Mouse (Mus musculus) lung, adult 18-20 months (tissue): ENCODE data around the gene Ntng2.
A peak's percentile ranks its signal among the peaks of the same experiment; 100 is the strongest.

Experiments used
- DNase-seq, 2 experiments: peaks; one replicate each; pipeline ENCODE4 v3.0.0; 2022; ENCODE audit warnings: mixed read lengths in 2 of 2

Gene Ntng2

DNA sequence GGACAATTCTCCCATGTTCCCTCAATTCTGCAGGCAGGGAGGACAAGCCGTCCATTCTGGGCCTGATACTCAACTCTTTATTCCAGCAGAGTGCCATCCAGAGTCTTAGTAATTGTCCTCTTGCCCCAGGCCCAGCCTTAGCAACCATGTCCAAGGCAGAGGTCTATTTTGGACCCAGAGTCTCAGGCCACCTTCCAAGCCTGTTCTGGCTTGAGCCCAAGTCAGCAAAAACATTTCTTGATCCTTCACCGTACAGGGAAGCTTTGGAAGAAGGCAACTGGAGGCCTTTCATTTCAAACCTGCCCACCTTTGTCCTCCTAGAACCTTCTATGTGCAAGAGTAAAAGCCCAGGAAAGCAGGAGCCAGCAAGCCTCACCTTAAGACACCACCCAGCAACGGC is 17.8 kb downstream of the Ntng2 start:
- DNase-seq: no peak

DNA sequence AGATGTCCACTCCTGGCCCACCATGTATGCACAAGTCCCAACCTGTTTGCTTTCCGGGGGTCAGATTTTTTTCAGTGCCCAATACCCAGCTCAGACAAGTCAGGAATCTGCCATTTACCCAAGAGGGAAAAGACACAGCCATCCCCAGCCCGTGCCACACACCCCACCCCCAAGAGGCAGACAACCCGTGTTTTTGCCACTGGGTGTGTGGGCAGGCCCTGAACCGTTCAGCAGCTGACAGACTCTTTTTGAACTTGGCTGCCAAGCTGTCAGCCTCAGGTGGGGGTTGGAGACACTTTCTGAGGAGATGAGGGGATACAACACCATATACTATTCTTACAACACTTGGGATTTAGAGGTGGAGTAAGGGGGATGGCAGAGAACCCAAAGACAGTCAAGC is 18.8 kb downstream of the Ntng2 start:
- no peak for DNase-seq

DNA sequence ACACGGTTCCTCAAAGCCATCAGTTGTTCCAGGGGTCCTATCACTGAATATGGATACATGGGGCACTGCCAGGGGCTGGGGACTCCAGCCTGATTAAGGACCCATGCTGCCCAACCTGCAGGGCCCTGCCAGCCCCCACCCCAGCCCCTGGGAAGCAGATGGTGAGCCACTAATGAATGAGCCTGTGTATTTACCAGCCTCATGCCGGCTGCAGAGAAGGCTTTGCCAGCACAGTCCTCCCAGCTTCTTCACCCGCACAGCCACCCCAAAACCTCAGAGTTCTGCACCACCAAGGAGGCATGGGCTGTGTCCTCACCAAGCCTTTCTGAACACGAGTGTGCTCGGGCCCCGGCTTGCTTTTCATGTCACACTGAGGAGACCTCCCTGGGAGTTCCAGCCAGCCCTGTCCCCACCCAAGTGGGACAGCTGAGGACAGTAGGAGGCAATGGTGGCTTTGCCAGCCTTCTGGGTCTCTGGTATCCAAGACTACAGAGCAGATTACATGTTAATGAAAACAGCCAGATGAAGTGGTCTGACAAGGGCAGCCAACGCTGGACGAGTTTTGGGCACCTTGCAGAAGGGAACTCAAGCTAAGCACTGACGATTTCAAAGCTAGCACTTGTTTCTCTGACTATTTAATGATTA is 22.5 kb downstream of the Ntng2 start:
- DNase-seq: no peak

- DNase-seq: no peak
Observed at GRCm38 (mm10) chr2:29226671-29227070, 26.1 kb downstream of the Ntng2 start.

- DNase-seq: no peak
Observed at GRCm38 (mm10) chr2:29223591-29224262, 29.1 kb downstream of the Ntng2 start.

- DNase-seq: peak in 1 of 2 experiments; percentile 12
Observed at GRCm38 (mm10) chr2:29222302-29222701, 30.5 kb downstream of the Ntng2 start.

DNA sequence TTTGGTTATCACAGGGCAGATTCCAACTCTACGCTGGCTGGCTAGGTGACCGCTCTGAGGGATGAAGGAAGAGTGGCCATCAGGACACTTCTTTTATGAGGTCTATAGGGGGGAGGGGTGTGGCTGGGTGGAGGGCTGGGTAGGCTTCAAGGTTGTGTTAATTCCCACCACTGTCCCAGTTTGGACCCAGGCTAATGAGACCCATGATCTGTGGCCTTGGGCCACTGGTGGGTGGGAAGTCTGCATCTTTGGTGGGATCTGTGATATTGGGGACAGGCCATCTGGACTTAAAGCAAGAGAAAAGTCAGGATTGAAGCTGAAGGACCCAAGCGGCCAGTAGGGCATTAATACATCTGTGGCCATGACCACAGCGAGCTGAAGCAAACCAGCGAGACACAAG is 34.0 kb downstream of the Ntng2 start:
- no peak for DNase-seq

DNA sequence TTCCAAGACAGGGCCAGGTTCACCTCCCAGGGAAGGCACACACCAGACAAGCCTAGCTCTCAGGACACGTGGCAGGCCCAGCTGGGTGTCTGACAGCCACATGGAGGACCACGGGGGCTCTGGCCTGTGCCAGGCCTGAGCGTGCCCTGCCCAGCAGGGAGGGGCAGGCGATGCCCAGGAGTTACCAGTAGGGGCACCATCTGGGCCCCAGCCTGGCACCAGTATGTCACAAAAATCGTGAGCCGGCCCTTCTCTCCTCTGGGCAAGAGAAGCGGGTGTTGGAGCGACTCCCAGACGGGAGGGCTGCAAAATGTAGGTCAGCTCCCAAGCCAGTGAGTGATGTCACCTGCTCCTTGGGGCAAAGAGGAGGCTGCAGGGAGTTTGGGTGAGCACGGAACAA is 34.9 kb downstream of the Ntng2 start:
- peak; percentile 20 to 27 for DNase-seq

- DNase-seq: no peak
Observed at GRCm38 (mm10) chr2:29217042-29217441, 35.8 kb downstream of the Ntng2 start.

- peak in 1 of 2 experiments; percentile 27 for DNase-seq
Observed at GRCm38 (mm10) chr2:29216286-29217012, 36.4 kb downstream of the Ntng2 start.

- no peak for DNase-seq
Observed at GRCm38 (mm10) chr2:29206156-29206555, 46.6 kb downstream of the Ntng2 start.

DNA sequence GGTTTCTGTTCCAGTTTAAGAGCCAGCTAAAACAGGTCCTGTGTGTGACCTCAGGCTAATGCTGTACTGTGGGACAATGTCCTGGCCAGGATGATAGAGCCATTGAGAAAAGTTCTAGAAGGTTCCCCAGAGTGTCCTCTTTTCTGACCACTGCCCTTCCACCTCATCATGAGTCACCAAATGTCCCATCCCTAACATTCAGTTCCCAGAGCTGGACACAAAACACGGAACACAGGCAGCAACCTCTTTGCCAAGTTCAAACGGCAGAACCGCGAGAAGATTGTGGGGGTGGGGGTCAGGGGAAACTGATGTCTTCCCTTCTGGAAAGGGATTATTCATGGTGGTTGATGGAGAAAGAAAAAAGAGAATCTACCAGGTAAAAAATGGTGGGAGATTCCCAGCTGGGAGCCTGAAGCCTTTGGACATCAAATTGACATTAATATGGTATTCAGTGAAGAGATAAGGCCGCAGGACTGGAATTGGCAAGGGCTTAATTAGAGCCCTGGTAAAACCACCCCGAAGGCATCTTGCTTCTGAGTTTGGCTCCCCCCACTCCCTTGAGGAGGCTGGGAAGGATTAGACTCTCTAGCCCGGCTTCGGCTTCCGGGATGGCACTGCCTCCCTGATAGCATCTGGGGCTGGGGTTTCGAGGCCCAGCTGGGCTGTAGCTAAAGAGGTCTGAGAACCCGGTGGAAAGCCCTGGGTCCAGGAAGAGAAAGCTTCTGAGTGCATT is 51.4 kb downstream of the Ntng2 start:
- no peak for DNase-seq

GRCm38 (mm10) chr2:29199909-29200308 is 52.9 kb downstream of the Ntng2 start:
- DNase-seq: peak; percentile 18 to 28

- DNase-seq: no peak
Observed at GRCm38 (mm10) chr2:29198446-29198845, 54.4 kb downstream of the Ntng2 start.

- no peak for DNase-seq
Observed at GRCm38 (mm10) chr2:29196844-29197243, 56.0 kb downstream of the Ntng2 start.

DNA sequence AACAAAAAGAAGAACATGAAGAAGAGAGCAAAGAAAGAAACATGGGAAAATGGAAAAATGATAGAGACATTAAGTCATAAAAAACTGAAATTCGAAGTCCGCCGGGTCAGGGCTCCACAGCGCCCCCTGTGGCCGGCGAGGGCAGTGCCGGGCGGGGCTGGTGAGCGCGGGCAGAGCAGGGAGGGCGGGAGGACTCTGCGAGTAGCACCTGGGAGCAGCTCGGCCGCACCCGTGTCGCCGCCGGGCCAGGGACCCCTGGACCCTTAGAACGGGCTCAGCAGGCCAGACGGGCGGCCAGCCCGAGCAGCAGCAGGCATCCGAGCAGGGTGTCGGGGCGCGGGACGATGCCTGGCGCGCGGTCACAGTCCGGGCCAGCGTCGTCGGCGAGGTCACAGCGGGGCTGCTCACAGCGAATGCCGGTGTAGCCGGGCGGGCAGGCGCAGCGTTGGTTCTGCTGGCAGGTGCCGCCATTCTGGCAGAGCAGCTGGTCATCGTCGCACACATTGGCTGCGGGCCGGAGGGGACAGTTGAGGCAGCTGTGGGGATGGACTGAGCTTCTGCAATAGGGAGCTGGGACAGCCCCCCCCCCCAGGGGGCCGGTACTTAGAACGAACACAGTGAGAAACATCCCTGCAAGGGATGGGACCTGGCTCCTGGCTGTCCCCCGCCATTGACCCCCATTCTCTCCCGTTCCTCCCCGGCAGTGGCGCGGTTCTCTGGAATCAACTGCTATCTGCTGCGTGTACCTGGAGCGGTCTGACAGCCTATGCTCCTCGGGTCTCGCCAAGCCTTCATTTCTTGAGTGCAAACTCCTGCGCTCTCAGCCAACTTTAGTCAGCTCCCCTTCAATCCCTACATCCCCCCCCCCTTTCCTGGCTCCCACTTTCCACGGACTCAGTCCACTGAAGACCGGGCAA is 58.0 kb downstream of the Ntng2 start:
- peak; percentile 62 to 72 for DNase-seq

DNA sequence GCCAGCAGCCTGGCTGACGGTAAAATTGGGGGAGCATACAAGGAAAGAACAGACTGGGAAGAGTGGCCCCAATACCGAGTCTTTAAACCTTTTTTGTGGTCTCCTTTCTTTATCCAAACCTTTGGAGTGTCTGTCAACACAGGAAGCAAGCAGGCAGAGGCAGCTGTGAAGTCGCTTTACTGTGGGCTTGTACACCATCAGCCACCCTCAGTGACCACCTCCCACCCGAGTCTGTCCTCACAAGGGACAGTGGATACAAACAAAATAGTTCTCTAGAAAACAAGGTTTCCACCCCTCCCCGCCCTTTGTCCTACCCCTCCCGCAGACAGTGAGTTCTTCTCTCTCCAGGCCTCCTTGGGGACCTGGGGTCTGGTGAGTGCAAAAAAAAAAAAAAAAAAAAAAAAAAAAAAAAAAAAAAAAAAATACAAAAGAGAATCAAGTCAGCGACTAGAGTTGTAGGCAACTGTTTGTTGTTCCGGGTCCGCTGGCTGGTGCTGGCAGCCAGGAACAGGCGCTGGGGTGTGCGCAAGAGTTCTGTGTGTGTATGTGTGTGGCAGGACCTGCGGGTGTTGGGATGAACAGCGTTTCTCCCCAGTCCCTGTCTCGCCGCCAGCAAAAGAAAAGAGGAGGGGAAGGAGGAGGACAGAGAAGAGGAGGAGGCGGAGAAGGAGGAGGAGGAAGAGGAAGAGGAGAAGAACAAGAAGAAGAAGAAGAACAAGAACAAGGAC is 58.8 kb downstream of the Ntng2 start:
- peak in 1 of 2 experiments; percentile 8 for DNase-seq

GRCm38 (mm10) chr2:29192629-29193278 is 60.1 kb downstream of the Ntng2 start:
- DNase-seq: no peak

GRCm38 (mm10) chr2:29191216-29192215 is 61.3 kb downstream of the Ntng2 start:
- DNase-seq: no peak

- no peak for DNase-seq
Observed at GRCm38 (mm10) chr2:29190392-29190791, 62.4 kb downstream of the Ntng2 start.
